Mouse (Mus musculus) intestine, embryonic 14.5 days (tissue): ENCODE data around the gene Vdr. TPM values are rescaled to one million over a fixed set of nuclear protein-coding genes. Genes with fewer than 3 reads are reported as not detected.
A peak's percentile ranks its signal among the peaks of the same experiment; 100 is the strongest.

ENCODE experiments used
- ATAC-seq: fragments of 200-750 bp; cut with Nextera tagmentation; replicated peaks from 2 replicates; pipeline ENCODE4 v1.8.0; 2017; ENCODE audit warnings: low read depth, moderate number of reproducible peaks, moderate TSS enrichment, moderate library complexity; ENCODE audit not compliant: low FRiP score, low TSS enrichment
- DNase-seq: peaks from one replicate; pipeline ENCODE4 v3.0.0-alpha.2; 2018; ENCODE audit warnings: low spot score
- H3K27ac ChIP-seq: fragments of 300-500 bp; sonication (generic); 2 replicates; pipeline ENCODE4 v1.5.1; 2014; ENCODE audit warnings: low read depth, mild to moderate bottlenecking, control low read depth
- H3K27me3 ChIP-seq: fragments of 300-500 bp; sonication (generic); replicated peaks from 2 replicates; pipeline ENCODE4 v1.6.1; 2014; ENCODE audit warnings: low read length, control low read depth; ENCODE audit not compliant: control insufficient read depth, insufficient read depth
- H3K36me3 ChIP-seq: fragments of 300-500 bp; sonication (generic); 2 replicates; pipeline ENCODE4 v1.6.1; 2014; ENCODE audit warnings: low read length, control low read depth; ENCODE audit not compliant: control insufficient read depth, insufficient read depth
- H3K4me1 ChIP-seq: fragments of 300-500 bp; sonication (generic); replicated peaks from 2 replicates; pipeline ENCODE4 v1.6.1; 2014; ENCODE audit warnings: low read length, control low read depth, mixed read lengths; ENCODE audit not compliant: control insufficient read depth, insufficient read depth
- H3K4me2 ChIP-seq: fragments of 300-500 bp; sonication (generic); 2 replicates; pipeline ENCODE4 v1.6.1; 2014; ENCODE audit warnings: low read length
- H3K4me3 ChIP-seq: fragments of 300-500 bp; sonication (generic); 2 replicates; pipeline ENCODE4 v1.5.1; 2014; ENCODE audit warnings: low read depth, low read length, control low read depth, mixed read lengths
- H3K9ac ChIP-seq: fragments of 300-500 bp; sonication (generic); 2 replicates; pipeline ENCODE4 v1.6.1; 2014; ENCODE audit warnings: mild to moderate bottlenecking, low read length
- H3K9me3 ChIP-seq: fragments of 300-500 bp; sonication (generic); 2 replicates; pipeline ENCODE4 v1.6.1; 2016; ENCODE audit warnings: low read length, control low read depth; ENCODE audit not compliant: control insufficient read depth
- WGBS: fragments of 180-500 bp; shearing (Covaris S2); extraction: QIAGEN DNeasy Blood & Tissue Kit; methylation state at CpG from one replicate; pipeline ENCODE4 v1.1.7; 2014; 5-methylcytosine and 5-hydroxymethylcytosine counted together
- polyA plus RNA-seq: library from polyadenylated mRNA; unstranded; fragments of >200 nt; fragmentation: Nextera tagmentation; extraction: Ambion mirVana; gene quantifications from 2 replicates; pipeline ENCODE4 v1.2.1, GENCODE M21; 2014

The Vdr gene
- polyA plus RNA-seq, 1 experiment from 2014 or later = 0.80 TPM

DNA sequence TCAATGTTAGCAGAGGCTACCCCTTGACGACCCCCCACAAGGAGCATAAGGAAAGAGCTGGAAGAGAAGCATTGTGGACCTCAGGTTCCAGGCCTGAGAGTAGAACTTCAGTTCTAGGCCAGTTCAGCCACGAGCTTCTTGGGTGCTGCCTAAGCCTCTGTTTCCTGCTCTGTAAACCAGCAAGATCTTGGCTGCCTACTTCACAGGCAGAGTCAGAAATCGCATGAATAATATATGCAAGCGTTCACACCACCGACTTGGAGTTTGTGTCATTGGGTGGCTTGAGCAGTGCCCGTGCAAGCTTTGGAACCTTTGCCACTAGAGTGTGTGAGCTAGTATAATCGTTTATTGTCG, 73.6 kb downstream of the Vdr start:
- Histone ChIP-seq H3K27ac (no peak overlapping the region), H3K36me3 (no peaks in the 10 kb centered on the region), H3K27me3 (no peaks in the 10 kb centered on the region), H3K4me1 (peaks cover 32% of the 10 kb centered on the region), H3K4me2 (no peak overlapping the region), H3K9me3 (no peaks in the 10 kb centered on the region), H3K9ac (no peak overlapping the region), H3K4me3 (no peak overlapping the region)
- ATAC-seq (no peak), DNase-seq (no peak)
- 66% methylated on average over 8 of the region's 8 CpGs for WGBS

- H3K4me3 ChIP-seq = no peak overlapping the region
- H3K27me3 ChIP-seq = no peaks in the 10 kb centered on the region
- H3K9ac ChIP-seq = no peak overlapping the region
- no peak overlapping the region for H3K27ac ChIP-seq
- no peak overlapping the region for H3K4me2 ChIP-seq
- DNase-seq = no peak
- ATAC-seq = no peak
- H3K4me1 ChIP-seq = peaks cover 32% of the 10 kb centered on the region
- no peaks in the 10 kb centered on the region for H3K36me3 ChIP-seq
- H3K9me3 ChIP-seq = no peaks in the 10 kb centered on the region
- 48% methylated on average over 17 of the region's 17 CpGs for WGBS
These were observed 74.1 kb downstream of the Vdr start for GRCm38 (mm10) chr15:97836153-97836893.

DNA sequence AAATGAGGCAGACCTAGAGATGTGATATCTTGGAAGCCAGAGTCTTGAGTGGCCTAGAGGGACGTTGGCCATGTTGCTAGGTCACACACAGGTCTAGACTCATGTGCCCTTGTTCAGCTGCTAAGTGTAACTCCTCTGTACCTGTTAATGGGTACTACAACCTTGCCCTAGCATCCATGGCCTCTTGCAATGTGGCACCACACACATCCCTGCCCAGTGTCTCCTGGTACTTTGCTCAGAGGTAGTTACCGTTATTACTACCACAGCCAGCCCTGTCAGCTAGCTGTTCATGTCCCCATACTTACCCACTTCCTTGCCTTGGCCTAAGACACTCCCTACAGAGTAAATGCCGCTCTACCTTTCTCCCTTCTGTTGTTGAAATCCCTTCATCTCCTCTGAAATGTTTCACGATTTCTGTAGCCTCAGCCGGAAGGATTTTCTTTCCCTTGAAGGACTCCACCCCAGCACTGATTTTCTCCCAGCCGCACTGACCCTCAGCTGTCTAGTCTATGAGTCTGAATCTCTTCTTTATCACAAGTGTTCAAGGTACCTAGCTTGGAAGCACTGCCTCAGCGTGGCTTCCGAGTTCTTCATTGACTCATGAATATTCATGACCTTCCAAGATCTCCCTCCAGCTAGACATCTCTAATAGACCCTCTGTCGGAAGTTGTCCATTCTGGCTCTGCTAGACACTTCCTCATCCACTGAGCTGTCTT, 77.5 kb downstream of the Vdr start:
- 73% methylated on average over 9 of the region's 9 CpGs for WGBS
- Histone ChIP-seq H3K9ac (no peak overlapping the region), H3K4me3 (no peak overlapping the region), H3K27me3 (no peaks in the 10 kb centered on the region), H3K4me2 (no peak overlapping the region), H3K9me3 (no peaks in the 10 kb centered on the region), H3K36me3 (no peaks in the 10 kb centered on the region), H3K27ac (no peak overlapping the region), H3K4me1 (peaks cover 47% of the 10 kb centered on the region)
- no peak for DNase-seq
- ATAC-seq = no peak

DNA sequence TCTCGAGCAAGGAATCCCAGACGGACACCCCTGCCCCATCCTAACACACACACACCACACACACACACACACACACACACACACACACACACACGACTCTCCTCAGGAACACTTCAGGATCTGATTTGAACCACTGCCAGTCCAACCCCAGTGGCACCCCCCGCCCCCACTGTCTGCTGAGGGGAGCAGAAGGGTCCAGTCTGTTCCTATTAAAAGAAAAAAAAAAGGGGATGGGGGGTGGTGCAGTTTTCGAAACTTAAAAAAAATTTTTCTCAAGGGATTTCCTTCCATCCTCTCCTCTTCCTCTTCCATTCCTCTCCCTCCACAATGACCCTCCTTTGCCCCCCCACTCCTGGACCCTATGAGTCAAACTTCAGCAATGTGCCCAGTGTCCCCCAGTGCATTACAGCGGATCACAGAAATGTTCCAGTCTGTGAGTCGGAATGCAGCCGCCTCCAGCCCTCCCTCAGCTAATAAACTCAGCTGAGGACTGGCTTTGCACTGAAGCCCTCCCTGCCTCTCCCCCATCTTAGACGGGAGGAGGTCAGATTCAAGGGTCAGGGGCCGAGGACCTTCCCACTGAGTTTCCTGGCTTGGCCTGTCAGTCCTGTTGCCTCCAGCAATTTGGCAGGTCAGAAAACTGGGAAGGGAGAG, 78.3 kb downstream of the Vdr start:
- H3K9ac ChIP-seq = peak overlapping the region; percentile 94
- DNase-seq = no peak
- no peaks in the 10 kb centered on the region for H3K27me3 ChIP-seq
- peak overlapping the region; percentile 71 for H3K4me3 ChIP-seq
- peak overlapping the region; percentile 96 for H3K27ac ChIP-seq
- 9% methylated on average over 10 of the region's 10 CpGs for WGBS
- no peaks in the 10 kb centered on the region for H3K9me3 ChIP-seq
- H3K4me2 ChIP-seq = peak overlapping the region; percentile 55
- H3K4me1 ChIP-seq = peaks cover 42% of the 10 kb centered on the region
- ATAC-seq = no peak; the same call in none of the 2 replicates
- H3K36me3 ChIP-seq = no peaks in the 10 kb centered on the region

DNA sequence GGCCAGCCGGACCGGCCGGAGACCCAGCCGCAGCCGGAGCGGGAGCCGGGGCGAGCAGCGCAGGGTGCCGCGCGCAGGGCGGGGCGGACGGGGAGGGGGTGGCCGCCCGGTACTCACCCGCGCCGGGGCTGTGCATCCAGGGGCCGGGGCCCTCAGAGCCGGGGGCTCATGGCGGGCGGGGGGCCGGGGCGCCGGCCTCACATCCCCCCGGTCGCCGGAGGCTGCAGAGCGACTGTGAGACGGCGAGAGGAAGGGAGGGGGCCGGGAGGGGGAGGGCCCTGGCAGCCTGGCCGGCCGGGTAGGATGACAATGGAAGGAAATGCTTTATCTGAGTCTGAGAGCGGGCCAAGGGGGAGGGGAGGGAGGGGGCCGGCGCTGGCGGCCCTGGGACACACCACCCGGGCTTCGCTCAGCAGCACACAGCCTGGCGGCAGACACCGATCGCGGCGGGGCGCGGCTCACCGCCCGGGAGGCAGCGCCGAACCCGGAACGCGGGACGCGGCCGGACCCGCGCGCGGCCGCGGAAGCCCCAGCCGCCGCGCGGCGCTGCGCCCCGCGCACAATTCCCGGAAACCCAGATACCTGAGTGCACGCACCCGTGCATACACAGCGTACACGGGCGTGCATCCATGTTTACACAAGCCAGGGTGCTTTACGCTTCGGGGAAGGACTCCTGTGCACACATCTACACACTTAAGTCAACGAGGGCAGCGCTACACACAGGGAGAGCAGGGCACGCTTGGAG, 79.0 kb downstream of the Vdr start:
- Histone ChIP-seq H3K36me3 (0 out of 2 replicates have a peak, but pooled peaks cover 2% of the 10 kb centered on the region), H3K9ac (peak overlapping the region; percentile 94), H3K9me3 (no peaks in the 10 kb centered on the region), H3K4me3 (peak overlapping the region; percentile 71), H3K27me3 (no peaks in the 10 kb centered on the region), H3K27ac (peak overlapping the region; percentile 96), H3K4me1 (peaks cover 48% of the 10 kb centered on the region), H3K4me2 (peak overlapping the region; percentile 55)
- under 1% methylated on average over 76 of the region's 84 CpGs for WGBS
- peak; percentile 90 for ATAC-seq
- peak; percentile 86 for DNase-seq

DNA sequence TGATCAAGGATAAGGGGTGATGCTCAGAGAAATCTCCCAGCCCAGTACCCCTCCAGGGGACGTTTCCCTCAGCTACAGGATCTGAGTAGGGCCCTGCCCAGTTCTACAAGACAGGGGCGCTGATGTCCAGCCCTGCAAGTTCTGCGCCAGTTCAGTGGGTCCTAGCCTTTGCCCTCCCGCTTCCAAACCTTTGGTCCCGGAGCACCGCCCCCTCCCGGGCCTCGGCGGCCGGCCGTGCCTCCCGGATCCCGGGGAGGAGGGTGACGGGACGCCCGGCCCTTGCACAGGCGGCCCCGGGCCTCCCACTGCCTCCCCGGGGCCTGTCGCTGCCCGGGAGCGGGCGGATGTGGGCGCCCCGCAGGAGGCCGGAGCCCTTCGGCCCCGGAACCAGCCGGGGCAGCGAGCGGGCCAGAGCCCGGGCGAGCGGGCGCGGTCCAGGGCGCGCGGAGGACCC, 79.6 kb downstream of the Vdr start:
- peak overlapping the region; percentile 71 for H3K4me3 ChIP-seq
- H3K36me3 ChIP-seq = 0 out of 2 replicates have a peak, but pooled peaks cover 2% of the 10 kb centered on the region
- ATAC-seq = peak; percentile 54; the same call in 1 of the 2 replicates
- no peaks in the 10 kb centered on the region for H3K9me3 ChIP-seq
- peak; percentile 76 for DNase-seq
- peaks cover 50% of the 10 kb centered on the region for H3K4me1 ChIP-seq
- H3K4me2 ChIP-seq = peak overlapping the region; percentile 55
- peak overlapping the region; percentile 94 for H3K9ac ChIP-seq
- no peaks in the 10 kb centered on the region for H3K27me3 ChIP-seq
- 0% methylated on average over 36 of the region's 39 CpGs for WGBS
- peak overlapping the region; percentile 96 for H3K27ac ChIP-seq

GRCm38 (mm10) chr15:97830253-97830787, 80.1 kb downstream of the Vdr start:
- peak overlapping the region; percentile 94 for H3K9ac ChIP-seq
- WGBS = 19% methylated on average over 12 of the region's 12 CpGs
- H3K27me3 ChIP-seq = no peaks in the 10 kb centered on the region
- ATAC-seq (no peak), DNase-seq (no peak)
- H3K4me2 ChIP-seq = peak overlapping the region; percentile 55
- peak overlapping the region; percentile 71 for H3K4me3 ChIP-seq
- H3K4me1 ChIP-seq = peaks cover 55% of the 10 kb centered on the region
- 0 out of 2 replicates have a peak, but pooled peaks cover 2% of the 10 kb centered on the region for H3K36me3 ChIP-seq
- H3K27ac ChIP-seq = peak overlapping the region; percentile 96
- no peaks in the 10 kb centered on the region for H3K9me3 ChIP-seq

DNA sequence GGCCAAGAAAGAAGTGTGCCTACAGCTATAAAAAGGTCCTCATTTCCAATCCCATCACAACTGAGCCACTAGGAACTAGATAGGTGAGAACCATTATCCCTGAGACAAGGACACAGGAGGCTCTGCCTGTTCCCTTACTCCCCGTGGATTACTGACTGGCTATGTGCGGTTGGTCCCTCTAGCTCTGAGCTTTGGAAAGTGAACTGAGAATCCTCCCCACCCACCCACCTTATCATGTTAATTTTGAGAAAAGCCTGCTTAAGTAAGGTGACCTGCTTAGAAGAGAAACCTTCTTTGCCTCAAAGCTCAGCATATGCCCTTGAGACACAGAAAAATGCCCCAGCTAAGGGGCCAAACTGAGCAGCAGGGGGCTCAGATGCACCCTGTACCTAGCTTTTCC, 81.0 kb downstream of the Vdr start:
- Histone ChIP-seq H3K9ac (0 out of 2 replicates have a peak overlapping the region, but pooled peaks have one; percentile 5), H3K9me3 (no peaks in the 10 kb centered on the region), H3K4me2 (peak overlapping the region; percentile 55), H3K4me3 (peak overlapping the region; percentile 71; the same call in 1 of the 2 replicates), H3K36me3 (0 out of 2 replicates have a peak, but pooled peaks cover 2% of the 10 kb centered on the region), H3K27ac (peak overlapping the region; percentile 47), H3K27me3 (no peaks in the 10 kb centered on the region), H3K4me1 (peaks cover 64% of the 10 kb centered on the region)
- 62% methylated on average over 2 of the region's 2 CpGs for WGBS
- DNase-seq = no peak
- ATAC-seq = no peak
